Mouse (Mus musculus): ENCODE data around the gene Shcbp1. TPM values are rescaled to one million over a fixed set of nuclear protein-coding genes. Genes with fewer than 3 reads are reported as not detected.

The Shcbp1 gene
- polyA plus RNA-seq (2015; fragmentation: Nextera tagmentation; extraction: Ambion mirVana), result 13.6 and 16.2 TPM in 2 replicates

DNA sequence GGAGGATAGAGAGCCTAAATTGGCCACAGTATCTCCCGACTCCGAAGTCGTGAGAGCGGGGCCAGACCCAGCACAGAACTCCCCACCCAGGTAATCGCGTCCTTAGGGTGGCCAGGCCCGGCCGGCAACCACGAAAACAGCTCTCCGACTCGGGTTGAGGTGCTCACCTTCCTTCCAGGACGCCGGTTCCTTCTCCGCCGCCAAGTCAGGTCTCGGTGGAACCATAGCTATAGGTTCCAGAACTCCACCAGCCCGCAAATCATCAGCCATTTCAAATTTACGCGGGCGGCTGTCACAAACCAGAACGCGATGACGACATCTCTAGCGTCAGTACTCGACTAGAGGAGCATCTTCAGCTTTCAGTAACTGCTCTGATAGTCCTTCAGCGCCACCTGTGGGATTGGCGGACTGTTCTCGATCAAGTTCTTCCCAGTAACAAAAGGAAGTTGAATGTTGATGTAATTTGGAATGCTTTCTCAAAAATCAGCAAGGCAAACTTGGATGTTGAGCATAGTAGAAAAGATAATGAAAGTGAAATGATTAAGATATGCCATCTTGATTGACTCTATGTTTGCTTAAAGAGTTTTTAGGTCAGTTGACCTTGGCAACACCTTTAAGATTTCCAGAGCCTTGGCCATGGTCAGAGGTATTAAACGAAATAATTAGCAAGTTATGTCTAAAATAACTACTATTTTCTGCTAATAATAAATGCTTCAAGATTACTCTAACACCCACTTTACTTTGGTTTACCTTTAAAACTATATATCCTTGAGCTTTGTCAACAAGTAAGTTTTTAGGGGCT lies at the start of gene Shcbp1:
TSS of gene Shcbp1 (minus strand) at position 314 of the 802 bp plus-strand sequence.
- H3K9me3 ChIP-seq (ENCODE audit: control insufficient read depth), result no peaks in the 10 kb centered on the region
- H3K4me3 ChIP-seq (ENCODE audit: low read depth, low read length), result peak within 1 kb of the TSS; percentile 79
- H3K4me2 ChIP-seq (replicated peaks; ENCODE audit: low read depth), result peak within 1 kb of the TSS; percentile 88
- peak within 1 kb of the TSS; percentile 54 for H3K9ac ChIP-seq (ENCODE audit: low read depth, low read length)
- 4% methylated on average over 29 of the region's 29 CpGs for WGBS
- H3K27ac ChIP-seq (ENCODE audit: low read depth, low read length), result no peak within 1 kb of the TSS
- H3K27me3 ChIP-seq (replicated peaks; ENCODE audit: control insufficient read depth, insufficient read depth, low read length), result no peaks in the 10 kb centered on the region
- peak; percentile 92 for ATAC-seq
- TF ChIP-seq CTCF (IDR thresholded peaks at IDR 0.05; ENCODE audit: low read depth), result peak; percentile 89
- H3K4me1 ChIP-seq (replicated peaks; ENCODE audit: control insufficient read depth, insufficient read depth, low read length), result no peaks in the 10 kb centered on the region
- H3K36me3 ChIP-seq (ENCODE audit: control insufficient read depth, insufficient read depth), result no peaks in the 10 kb centered on the region

- Histone ChIP-seq H3K4me1 (replicated peaks; ENCODE audit: control insufficient read depth, insufficient read depth, low read length) (no peaks in the 10 kb centered on the region), H3K36me3 (ENCODE audit: control insufficient read depth, insufficient read depth) (no peaks in the 10 kb centered on the region), H3K27me3 (replicated peaks; ENCODE audit: control insufficient read depth, insufficient read depth, low read length) (no peaks in the 10 kb centered on the region), H3K27ac (ENCODE audit: low read depth, low read length) (no peak overlapping the region), H3K4me3 (ENCODE audit: low read depth, low read length) (no peak overlapping the region), H3K9ac (ENCODE audit: low read depth, low read length) (no peak overlapping the region), H3K9me3 (ENCODE audit: control insufficient read depth) (no peaks in the 10 kb centered on the region), H3K4me2 (replicated peaks; ENCODE audit: low read depth) (no peak overlapping the region)
- TF ChIP-seq CTCF (IDR thresholded peaks at IDR 0.05; ENCODE audit: low read depth), result no peak
- 82% methylated on average over 4 of the region's 4 CpGs for WGBS
- ATAC-seq, result no peak
Observed at GRCm38 (mm10) chr8:4808831-4809230, 29.5 kb upstream of the Shcbp1 start.

DNA sequence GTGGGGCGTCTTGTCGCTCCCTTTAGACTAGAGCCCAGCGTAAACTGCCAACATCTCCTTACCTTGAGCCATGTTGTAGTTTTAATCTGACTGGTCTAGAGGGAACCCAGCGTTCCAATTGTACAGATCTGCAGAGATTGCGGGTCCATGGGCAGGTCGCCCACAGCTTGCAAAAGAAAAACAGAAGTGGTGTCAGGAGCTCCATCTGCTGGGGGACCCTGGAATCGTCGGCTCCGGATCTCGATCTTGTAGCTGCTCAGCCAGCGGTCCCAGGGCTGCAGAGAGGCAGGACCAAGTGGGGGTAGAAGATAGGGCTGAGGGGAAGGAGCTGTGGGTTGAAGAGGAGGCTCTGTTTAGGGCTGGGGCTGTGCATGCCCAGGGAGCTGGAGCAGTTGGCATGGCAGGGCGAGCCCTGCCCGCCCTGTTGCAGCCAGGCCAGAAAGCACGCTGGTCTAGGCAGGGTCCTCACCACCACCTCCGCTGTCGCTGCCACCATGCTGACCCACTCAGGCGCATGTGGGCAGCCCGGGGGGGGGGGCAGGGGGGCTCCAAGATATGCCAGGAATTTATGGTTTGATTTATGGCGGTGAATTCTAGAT lies 21.3 kb upstream of the Shcbp1 start:
- WGBS, result 52% methylated on average over 19 of the region's 19 CpGs
- Histone ChIP-seq H3K36me3 (ENCODE audit: control insufficient read depth, insufficient read depth) (no peaks in the 10 kb centered on the region), H3K4me1 (replicated peaks; ENCODE audit: control insufficient read depth, insufficient read depth, low read length) (no peaks in the 10 kb centered on the region), H3K27ac (ENCODE audit: low read depth, low read length) (no peak overlapping the region), H3K4me3 (ENCODE audit: low read depth, low read length) (no peak overlapping the region), H3K4me2 (replicated peaks; ENCODE audit: low read depth) (no peak overlapping the region), H3K9ac (ENCODE audit: low read depth, low read length) (no peak overlapping the region), H3K27me3 (replicated peaks; ENCODE audit: control insufficient read depth, insufficient read depth, low read length) (no peaks in the 10 kb centered on the region), H3K9me3 (ENCODE audit: control insufficient read depth) (no peaks in the 10 kb centered on the region)
- TF ChIP-seq CTCF (IDR thresholded peaks at IDR 0.05; ENCODE audit: low read depth), result peak; percentile 63
- ATAC-seq, result no peak

GRCm38 (mm10) chr8:4778266-4778665 lies 1.1 kb downstream of the Shcbp1 start:
- H3K36me3 ChIP-seq (ENCODE audit: control insufficient read depth, insufficient read depth), result no peaks in the 10 kb centered on the region
- 48% methylated on average over 6 of the region's 6 CpGs for WGBS
- no peak overlapping the region for H3K27ac ChIP-seq (ENCODE audit: low read depth, low read length)
- no peak overlapping the region for H3K4me3 ChIP-seq (ENCODE audit: low read depth, low read length)
- H3K4me1 ChIP-seq (replicated peaks; ENCODE audit: control insufficient read depth, insufficient read depth, low read length), result no peaks in the 10 kb centered on the region
- TF ChIP-seq CTCF (IDR thresholded peaks at IDR 0.05; ENCODE audit: low read depth), result no peak
- no peaks in the 10 kb centered on the region for H3K9me3 ChIP-seq (ENCODE audit: control insufficient read depth)
- no peak overlapping the region for H3K9ac ChIP-seq (ENCODE audit: low read depth, low read length)
- no peaks in the 10 kb centered on the region for H3K27me3 ChIP-seq (replicated peaks; ENCODE audit: control insufficient read depth, insufficient read depth, low read length)
- ATAC-seq, result no peak; the same call in 1 of the 2 replicates
- H3K4me2 ChIP-seq (replicated peaks; ENCODE audit: low read depth), result peak overlapping the region; percentile 88

DNA sequence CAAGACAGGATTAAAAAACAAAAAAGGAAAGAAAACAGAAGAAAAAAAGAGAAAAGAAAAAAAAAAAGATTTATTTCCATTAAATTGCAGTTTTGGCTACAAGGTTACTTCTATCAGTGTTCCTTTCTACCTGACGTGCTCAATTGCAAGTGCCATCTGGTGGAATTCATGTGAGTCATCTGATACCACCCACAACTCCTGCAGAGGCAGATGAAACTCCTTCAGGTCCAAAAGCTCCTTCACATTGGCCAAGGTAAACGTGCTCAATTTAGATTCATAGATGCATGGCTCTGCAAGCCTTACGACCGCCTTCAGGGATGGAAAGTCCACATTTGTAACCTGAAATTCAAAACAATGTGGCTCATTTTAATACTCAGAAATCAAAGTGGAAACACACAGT lies 14.6 kb downstream of the Shcbp1 start:
- ATAC-seq, result no peak
- H3K36me3 ChIP-seq (ENCODE audit: control insufficient read depth, insufficient read depth), result no peaks in the 10 kb centered on the region; the same call in 1 of the 2 replicates
- no peak overlapping the region for H3K4me3 ChIP-seq (ENCODE audit: low read depth, low read length)
- no peak for TF ChIP-seq CTCF (IDR thresholded peaks at IDR 0.05; ENCODE audit: low read depth)
- WGBS, result 87% methylated on average over 4 of the region's 4 CpGs
- no peaks in the 10 kb centered on the region for H3K27me3 ChIP-seq (replicated peaks; ENCODE audit: control insufficient read depth, insufficient read depth, low read length)
- H3K4me1 ChIP-seq (replicated peaks; ENCODE audit: control insufficient read depth, insufficient read depth, low read length), result no peaks in the 10 kb centered on the region
- H3K4me2 ChIP-seq (replicated peaks; ENCODE audit: low read depth), result no peak overlapping the region
- no peak overlapping the region for H3K9ac ChIP-seq (ENCODE audit: low read depth, low read length)
- no peak overlapping the region for H3K27ac ChIP-seq (ENCODE audit: low read depth, low read length)
- no peaks in the 10 kb centered on the region for H3K9me3 ChIP-seq (ENCODE audit: control insufficient read depth)

- H3K4me2 ChIP-seq (replicated peaks; ENCODE audit: low read depth), result no peak overlapping the region
- ATAC-seq, result no peak
- no peak overlapping the region for H3K4me3 ChIP-seq (ENCODE audit: low read depth, low read length)
- H3K9ac ChIP-seq (ENCODE audit: low read depth, low read length), result no peak overlapping the region
- H3K4me1 ChIP-seq (replicated peaks; ENCODE audit: control insufficient read depth, insufficient read depth, low read length), result no peaks in the 10 kb centered on the region
- peaks cover 9% of the 10 kb centered on the region; the same call in 1 of the 2 replicates for H3K36me3 ChIP-seq (ENCODE audit: control insufficient read depth, insufficient read depth)
- H3K27ac ChIP-seq (ENCODE audit: low read depth, low read length), result no peak overlapping the region
- no peaks in the 10 kb centered on the region for H3K27me3 ChIP-seq (replicated peaks; ENCODE audit: control insufficient read depth, insufficient read depth, low read length)
- WGBS, result 85% methylated on average over 5 of the region's 5 CpGs
- no peaks in the 10 kb centered on the region for H3K9me3 ChIP-seq (ENCODE audit: control insufficient read depth)
- no peak for TF ChIP-seq CTCF (IDR thresholded peaks at IDR 0.05; ENCODE audit: low read depth)
Observed at GRCm38 (mm10) chr8:4753048-4753447, 26.3 kb downstream of the Shcbp1 start.

Measured in intestine, postnatal 0 days (tissue).